Mouse (Mus musculus) megakaryocyte, embryonic 14.5 days (primary cell): ENCODE results near the gene Tmprss4.

Source experiments
- FLI1 ChIP-seq: IDR thresholded peaks from 2 replicates; pipeline ENCODE4 v1.6.1; 2012; ENCODE audit warnings: low read length, inconsistent platforms, mixed read lengths
- GATA1 ChIP-seq: IDR thresholded peaks from 3 replicates; pipeline ENCODE4 v1.6.1; 2012; ENCODE audit warnings: mixed read lengths, low read length, inconsistent platforms, borderline replicate concordance

GRCm38 (mm10) chr9:45150933-45151332 lies 53.0 kb downstream of the Tmprss4 start:
- TF ChIP-seq FLI1 (no peak), GATA1 (no peak)
